Mouse (Mus musculus): Measurements from ENCODE around the gene Exd2.
"Not testable (repeated sequence)": the region's sequence is repeated elsewhere in the genome, so short reads cannot be mapped to it uniquely, and the experiment has no call there.

GRCm38 (mm10) chr12:80462292-80462896 is 501 bp upstream of the Exd2 start:
- TF ChIP-seq CEBPB (IDR thresholded peaks at IDR 0.05; ENCODE audit: insufficient read depth, poor library complexity, severe bottlenecking); POLR2A (IDR thresholded peaks at IDR 0.05; ENCODE audit: insufficient read length, low read depth); MAX (IDR thresholded peaks at IDR 0.05; ENCODE audit: low read depth); TCF12 (IDR thresholded peaks at IDR 0.05; ENCODE audit: insufficient read depth, poor library complexity, severe bottlenecking); POLR2AphosphoS2 (IDR thresholded peaks at IDR 0.05; ENCODE audit: insufficient read length, low read depth): not testable (repeated sequence)
